Mouse (Mus musculus) thymus, postnatal 25 days (tissue): ENCODE data around the gene Isy1.

ENCODE experiments used
- DNase-seq: peaks from one replicate; pipeline ENCODE4 v3.0.0; 2022

Isy1 gene

DNA sequence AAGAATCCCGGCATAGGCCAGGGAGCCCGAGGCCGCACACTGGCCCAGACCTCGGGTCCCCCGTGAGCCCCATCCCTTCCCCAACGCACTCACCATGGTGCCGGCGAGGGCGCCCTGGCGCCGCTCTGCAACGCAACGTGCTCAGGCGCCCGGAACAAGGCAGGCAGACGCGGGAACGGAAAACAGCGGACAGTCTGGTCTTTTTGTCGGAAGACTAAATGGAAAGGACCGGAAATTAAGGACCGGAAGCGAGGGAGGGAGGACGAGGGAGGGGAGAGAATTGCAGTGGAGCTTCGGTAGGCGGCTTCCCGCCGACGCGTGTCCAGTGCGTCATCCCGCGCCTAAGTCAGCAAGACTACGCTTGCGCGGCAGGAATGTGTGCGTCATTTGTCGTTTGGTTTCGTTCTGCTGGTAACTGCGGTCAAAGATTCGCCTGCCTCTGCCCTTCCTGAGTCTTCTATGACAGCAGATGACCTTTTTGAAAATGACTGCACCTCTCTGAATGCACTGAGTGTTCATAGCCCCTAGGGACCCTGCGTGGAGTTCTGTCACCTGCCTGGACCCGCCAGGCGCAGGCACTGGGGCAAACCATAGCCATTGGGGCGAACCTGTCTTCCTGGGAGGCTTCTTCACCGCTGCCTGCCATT lies at the start of gene Isy1:
Isy1 (minus strand) TSS at position 248 of the 647 bp plus-strand sequence.
- peak; percentile 86 for DNase-seq

DNA sequence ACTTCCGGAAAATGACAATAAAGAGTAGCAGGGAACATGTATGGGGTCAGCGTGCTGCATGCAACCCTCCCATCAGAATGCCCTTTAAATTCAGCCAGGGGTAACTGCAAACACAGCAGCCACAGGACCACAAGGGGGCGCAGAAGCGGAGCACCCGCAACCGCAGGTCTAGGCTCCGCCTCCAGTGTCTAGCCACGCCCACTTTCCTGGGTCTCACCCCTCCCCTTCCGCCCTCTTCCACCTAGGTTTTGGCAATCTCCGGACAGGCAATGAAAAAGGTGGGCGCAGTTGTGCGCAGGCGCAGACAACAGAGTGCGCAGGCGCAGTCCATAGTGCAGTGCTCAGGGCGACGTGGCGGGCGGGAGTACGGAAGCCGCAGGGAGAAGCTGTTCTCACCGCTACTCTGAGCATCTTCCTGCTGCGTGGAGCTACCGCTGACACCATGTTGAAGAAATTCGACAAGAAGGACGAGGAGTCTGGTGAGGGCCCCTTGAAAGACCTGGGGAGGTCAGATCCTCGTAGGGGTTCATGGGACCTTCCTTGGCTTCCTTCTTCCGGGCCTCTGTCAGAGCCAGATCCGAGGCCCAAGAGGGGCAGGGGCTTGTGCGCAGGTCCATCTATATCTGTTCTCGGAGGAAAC lies 49.1 kb upstream of the Isy1 start, which contains the start of gene Copg1:
Copg1 (plus strand) TSS at position 221 of the 640 bp plus-strand sequence.
- DNase-seq: peak; percentile 100

DNA sequence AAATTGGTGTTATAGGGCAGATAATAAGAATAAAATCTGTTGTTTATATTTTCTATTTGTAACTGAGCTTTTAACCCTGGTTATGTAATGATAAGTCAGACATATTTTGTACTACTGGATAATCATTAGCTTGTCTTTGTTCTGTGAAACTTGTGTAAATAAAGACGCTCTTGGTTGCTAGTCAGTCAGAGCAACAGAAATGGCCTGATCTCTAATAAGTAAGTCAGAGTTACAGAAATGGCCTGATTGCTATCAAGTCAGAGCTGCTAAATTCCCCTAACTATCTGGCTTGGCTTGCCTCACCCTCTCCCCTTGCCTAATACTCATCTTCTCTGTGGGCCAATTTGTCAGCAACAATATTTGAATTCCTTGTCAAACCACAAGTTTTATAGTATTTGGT lies 48.1 kb upstream of the Isy1 start:
- DNase-seq: no peak

DNA sequence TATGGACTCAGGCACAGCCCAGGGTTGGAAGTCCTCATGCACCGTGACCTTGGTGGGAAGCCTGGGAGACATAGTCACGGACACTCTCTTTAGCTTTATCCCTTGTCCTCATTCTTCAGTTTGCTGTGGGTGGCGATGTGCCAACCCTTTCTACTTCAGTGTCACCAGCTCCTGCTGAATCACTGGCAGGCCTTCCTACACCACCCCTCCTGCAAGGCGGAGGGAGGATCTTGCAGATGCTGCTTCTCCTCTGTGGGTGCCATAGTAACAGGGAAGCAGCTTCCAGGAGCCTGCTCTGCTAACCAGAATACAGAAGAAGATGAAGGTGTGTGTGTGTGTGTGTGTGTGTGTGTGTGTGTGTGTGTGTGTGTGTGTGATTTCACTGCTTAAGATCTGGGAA lies 44.2 kb upstream of the Isy1 start:
- no peak for DNase-seq

DNA sequence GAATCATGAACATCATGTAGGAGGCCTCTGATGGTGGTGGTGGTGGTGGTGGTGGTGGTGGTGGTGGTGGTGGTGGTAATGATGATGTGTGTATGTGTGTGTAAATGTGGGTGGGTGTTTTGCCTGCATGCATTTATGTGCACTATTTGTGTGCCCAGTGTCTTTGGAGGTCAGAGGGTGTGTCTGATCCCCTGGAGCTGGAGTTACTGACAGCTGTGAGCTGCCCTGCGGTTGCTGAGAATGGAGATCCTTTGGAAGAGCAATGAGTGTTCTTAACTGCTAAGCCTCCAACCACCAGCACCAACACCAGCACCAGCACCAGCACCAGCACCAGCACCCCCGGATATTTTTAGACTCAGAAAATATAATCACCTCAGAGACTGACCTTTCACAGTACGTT lies 43.6 kb upstream of the Isy1 start:
- no peak for DNase-seq

DNA sequence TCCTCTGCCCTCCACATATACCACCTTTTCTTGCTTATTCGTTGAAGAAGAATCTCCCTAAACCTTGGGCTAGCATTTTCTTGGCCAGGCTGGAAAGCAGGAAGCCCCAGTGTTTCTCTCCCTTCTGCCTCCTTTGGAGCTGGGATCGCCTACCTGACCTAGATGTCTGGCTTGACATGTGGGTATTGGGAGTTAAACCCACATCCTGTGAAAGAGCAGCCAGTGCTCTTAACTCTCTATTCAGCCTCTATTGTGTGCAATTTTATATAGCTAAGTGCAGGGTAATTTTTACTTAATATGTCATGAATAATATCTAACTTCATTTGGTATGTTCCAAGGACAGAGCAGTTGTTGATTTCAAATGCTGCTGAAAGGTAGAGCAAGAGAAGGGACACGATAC lies 41.0 kb upstream of the Isy1 start:
- DNase-seq: peak; percentile 31

DNA sequence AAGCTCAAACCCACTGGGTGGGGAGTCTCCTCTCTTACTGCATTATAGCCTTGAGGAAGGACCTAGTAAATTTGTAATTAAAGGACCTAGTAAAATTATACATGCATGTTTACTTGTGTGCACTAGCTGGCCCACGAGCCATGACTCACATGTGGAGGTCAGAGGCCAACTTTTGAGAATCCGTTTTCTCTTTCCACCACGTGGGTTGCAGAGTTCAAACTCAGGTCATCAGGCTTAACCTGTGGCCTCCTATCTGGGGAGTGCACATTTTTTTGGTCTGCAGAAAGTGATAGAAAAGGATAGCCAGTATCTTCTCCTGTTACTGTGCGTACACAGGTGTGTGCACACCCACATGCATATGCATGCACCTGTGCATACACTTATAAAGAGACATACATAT lies 40.4 kb upstream of the Isy1 start:
- no peak for DNase-seq

DNA sequence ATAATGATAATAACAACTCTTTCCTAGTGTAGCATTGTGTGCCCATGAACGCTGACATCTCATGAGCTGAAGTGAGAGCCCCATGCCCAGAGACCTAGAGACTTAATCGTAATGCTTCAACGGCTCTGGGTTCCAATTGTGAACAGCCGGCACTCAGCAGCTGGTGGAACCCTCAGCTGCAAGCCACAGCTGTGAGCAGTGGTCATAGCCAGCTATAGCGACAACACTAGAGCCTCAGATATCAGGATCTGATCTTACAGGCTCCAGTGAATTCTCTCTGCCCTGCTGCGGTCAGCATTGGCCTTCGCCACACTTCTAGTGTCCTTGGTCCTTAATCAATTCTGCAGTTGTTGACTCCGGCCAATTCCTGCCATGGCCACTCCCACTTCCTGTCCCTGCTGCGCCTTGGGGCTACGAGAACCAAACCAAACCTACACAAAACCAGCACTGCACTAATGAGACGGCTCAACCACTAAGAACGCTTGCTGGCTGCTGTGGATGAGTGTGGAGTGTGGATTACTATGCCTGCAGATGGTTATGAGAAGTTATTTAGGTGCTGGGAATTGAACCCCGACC lies 37.6 kb upstream of the Isy1 start:
- DNase-seq: no peak

DNA sequence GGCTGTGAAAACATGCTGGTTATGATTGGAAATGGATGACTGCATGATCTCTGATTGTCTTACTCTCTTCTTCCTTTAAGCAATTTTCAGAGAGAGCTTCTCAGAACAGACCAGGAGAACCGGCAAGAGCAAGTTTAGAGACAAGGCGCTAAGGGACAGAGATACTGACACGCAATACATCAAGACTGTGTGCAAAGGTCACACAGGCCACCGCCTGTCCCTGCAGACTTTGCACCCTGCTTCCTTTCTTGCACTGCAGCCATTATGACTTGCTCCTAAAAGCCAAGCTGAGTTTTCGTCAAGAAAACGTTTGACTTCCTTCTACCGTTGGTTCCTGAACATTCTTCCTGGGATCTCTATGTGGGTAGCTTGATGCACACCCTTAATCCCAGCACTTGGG lies 37.0 kb upstream of the Isy1 start:
- DNase-seq: no peak

DNA sequence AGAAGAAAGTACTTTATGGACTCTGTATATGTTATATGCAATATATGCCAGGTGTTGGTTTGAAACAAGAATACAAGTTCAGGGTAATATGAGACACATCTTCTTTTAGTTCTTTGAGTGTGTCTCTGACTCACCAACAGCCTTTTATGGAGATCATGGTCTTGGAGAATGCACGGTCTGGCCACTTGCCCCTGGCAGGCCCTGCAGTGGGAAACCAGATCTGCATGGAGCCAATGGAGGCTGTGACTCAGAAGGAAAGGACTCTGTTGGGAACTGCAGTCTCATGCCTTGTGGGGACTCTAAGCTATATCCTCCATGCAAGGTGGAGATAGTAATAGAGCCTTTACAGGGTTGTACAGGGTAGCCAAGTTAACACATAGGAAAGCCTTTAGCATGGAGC lies 36.5 kb upstream of the Isy1 start:
- DNase-seq: no peak

DNA sequence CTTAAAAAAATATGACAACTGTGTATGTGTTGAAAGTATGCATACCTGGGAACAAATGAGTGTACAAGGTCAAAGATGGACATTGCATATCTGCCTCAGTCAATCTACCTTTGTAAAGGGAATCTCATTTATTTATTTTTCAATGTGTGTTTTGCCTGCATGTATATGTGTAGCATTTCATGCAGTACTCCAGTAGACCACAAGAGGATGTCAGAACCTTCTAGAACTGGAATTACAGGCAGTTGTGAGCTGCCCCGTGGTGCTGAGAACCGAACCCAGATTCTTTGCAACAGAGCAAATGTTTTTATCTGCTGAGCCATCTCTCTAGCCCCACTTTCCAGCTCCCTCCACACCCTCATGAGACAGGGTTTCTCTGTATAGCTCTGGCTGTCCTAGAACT lies 35.4 kb upstream of the Isy1 start:
- no peak for DNase-seq

DNA sequence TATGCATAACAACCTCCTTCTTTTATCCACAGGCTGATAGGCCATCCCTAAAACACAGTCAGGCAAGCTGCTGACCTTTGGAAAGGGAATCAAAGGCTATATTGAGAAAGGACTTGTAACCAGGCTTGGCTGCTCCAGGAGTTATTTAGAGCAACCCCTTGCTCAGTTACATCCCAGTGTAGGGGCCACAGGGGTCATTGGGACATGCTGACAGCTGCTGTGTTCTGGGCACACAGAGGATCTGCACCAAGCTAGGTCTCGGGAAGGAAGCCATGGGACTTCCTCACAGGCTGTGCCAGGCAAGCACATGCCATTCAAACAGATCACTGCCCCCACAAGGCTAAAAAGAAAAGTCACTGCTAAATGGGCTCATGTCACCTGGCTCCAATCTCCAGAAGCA lies 34.5 kb upstream of the Isy1 start:
- DNase-seq: no peak

DNA sequence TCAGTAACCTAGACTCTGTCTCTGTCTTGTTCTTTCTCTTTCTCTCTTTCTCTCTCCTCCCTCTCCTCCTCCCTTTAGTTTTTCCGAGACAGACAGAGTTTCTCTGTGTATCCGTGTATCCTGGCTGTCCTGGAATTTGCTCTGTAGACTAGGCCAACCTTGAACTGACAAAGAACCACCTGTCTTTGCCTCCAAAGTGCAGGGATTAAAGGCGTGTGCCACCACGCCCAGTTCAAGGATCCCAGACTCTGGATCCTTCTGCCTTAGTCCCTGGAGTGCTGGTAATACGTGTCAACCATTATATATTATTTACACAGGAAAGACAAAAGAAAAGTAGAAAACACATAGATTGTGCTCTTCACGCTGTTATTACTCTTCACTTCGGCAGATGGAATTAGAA lies 32.6 kb upstream of the Isy1 start:
- DNase-seq: no peak

DNA sequence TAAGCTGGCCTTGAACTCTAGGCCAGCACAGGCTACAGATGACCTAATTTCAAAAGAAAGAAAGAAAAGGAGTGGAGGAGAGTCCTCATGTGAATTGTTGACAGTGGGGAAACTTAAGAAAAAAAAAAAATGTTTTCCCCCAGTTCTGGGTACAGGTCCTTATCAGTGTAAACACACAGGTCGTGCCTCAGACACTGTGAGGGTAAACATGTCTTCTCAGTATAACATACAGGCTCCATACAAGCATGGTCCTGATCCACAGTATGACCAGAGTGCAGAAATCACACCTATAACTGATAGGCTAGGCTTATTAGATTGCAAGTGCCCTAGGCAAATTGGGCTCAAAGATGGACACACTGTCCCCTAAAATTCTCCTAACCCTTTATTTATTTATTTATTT lies 31.8 kb upstream of the Isy1 start:
- no peak for DNase-seq

DNA sequence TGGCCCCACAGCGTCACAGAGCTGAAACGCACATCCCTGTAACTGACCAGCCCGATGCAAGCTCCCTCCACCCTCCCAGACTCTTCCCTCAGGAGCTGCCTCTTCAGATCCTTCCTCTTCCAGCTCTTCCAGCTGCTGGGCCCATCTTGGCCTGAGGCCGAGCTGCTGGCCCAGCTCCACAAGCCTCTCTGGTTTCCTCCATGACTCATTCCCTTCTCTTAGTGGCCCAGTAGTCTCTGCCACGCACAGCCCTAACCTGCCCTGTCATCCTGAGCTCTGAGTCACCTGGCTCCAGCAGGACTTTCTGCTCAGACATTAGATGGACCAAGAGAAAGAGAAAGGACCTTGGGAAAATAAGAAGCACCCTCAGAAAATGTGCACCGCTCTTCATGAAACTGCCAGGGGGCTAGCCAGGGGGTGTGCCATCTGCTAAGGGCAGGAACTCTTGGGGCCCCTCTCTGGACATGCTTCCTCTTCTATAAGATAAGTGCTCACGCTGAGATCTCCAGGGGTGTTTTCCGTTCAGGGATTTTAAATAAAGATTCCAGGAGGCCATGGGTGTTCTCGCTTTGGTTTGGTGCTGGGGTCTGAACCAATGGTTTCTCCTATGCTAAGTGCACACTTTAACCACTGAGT lies 30.4 kb upstream of the Isy1 start:
- DNase-seq: no peak

DNA sequence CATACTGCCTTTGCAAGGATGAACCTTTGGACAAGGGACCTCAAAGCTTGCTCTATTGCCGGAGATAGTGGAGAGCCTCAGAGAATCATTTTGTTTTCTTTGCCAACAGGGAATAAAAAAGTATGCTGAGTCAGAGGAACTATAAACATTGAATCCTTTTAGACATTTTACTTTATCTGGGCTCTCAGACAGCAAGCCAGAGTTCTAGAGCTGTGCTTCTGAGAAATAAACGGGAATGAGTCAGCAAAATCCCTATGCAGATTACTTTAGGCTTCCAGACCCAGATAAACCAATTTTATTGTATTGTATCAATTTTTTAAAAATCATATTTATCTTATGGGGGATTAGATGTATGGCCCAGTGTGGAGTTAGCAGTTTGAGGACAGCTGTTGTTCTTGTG lies 28.7 kb upstream of the Isy1 start:
- DNase-seq: no peak

DNA sequence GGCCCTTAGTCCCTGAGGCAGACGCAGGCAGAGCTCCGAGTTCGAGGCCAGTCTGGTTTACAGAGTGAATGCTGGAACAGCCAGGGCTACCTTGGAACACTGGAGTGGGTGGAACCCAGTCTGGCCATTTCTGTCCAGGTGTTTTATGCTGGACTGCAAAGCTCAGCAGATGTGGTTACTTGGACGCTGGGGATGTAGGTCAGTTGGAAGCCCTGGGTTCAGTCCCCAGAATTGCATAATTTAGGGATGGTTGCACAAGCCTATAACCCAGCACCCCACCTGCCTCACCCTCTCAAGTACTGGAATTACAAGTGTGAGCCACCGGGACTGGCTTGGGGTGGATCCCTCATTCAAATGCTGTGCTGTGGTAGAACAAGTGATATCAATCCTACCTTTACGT lies 27.6 kb upstream of the Isy1 start:
- no peak for DNase-seq

DNA sequence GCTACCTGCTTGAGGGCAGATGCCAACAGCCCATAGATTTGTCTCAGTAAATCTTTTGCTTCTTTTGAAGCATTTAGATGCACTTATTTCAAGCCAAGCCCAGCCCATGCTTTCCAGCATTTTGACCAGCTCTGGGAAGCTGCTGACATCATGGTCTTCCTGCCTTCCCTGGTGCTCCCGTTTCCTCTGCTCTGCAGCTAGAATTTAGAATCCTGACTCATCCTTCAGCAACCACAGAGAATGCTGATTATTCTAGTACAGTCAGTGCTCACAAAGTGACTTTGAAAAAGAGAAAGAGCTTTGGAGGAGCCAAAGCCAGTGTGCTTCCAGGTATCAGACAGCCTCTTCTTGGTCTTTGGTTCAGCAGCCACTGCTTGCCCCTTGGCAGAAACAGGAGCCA lies 18.5 kb upstream of the Isy1 start:
- DNase-seq: no peak

DNA sequence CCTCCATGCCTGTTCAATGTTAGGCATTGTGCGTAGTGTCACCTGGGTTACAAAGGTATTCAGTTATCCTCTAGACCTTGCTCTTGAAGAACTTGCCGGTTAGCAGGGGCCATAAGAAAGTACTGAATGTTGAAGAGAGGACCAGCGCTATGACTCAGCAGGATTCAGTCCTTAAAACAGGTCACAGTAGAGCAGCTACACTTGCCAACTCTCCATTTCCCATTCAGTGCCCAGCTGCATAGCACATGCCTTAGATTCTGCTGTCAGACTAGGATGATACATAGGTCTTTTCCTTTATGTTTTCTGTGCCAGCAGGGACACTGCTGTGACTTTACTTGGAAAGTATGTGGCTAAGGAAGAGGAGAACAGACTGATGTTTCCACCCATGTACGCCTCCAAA lies 14.8 kb upstream of the Isy1 start:
- no peak for DNase-seq

DNA sequence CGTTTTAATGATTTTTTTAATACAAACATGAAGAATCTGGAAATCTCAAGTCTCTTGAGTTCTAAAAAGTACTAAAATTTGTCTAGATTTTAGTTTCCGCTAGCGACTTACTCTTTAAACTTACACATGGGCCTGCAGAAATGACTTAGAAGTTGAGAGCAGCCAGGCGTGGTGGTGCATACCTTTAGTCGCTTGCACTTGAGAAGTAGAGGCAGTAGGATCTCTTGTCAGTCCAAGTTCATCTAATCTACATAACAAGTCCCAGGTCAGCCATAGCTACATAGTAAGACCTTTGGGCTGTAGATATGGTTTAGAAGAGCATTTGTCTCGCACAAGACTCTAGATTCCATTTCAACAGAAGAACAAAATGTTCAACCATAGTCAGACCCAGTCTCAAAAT lies 13.3 kb upstream of the Isy1 start:
- DNase-seq: no peak

DNA sequence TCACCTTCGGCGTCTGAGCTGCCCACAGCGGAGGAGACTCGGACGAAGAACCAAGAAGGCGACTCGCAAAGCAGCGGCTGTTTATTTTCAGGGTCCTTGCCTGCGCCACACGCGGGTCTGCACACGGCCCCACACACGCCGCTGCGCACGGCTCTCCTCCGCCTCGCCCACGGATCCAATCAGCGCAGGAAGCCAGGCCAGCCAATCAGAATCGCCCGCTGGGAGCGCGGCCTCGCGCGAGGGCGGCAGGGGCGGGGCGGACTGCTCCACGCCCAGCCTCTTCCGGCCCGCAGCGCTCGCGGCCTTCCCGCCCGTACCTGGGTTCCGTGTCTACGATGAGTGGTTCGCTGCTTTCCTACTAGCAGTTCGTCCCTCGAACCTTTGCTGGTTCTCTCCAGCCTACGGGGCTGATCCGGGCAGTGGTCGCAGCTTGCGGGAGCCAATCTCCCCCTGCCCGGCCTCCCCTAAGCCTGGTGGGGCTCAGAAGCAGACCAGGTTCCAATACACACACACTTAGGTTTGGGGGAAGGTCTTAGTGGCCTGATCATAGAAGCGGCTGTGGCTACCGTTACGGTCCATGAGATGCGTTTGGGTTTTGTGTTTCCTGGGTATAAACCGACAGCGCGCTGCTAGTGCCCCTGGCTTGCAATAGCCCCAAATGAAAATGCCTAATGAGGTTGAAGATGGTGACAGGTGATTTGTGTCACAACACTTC lies 12.5 kb upstream of the Isy1 start, which contains the start of gene Cnbp:
Cnbp (minus strand) TSS at position 207 of the 715 bp plus-strand sequence.
- DNase-seq: peak; percentile 97

DNA sequence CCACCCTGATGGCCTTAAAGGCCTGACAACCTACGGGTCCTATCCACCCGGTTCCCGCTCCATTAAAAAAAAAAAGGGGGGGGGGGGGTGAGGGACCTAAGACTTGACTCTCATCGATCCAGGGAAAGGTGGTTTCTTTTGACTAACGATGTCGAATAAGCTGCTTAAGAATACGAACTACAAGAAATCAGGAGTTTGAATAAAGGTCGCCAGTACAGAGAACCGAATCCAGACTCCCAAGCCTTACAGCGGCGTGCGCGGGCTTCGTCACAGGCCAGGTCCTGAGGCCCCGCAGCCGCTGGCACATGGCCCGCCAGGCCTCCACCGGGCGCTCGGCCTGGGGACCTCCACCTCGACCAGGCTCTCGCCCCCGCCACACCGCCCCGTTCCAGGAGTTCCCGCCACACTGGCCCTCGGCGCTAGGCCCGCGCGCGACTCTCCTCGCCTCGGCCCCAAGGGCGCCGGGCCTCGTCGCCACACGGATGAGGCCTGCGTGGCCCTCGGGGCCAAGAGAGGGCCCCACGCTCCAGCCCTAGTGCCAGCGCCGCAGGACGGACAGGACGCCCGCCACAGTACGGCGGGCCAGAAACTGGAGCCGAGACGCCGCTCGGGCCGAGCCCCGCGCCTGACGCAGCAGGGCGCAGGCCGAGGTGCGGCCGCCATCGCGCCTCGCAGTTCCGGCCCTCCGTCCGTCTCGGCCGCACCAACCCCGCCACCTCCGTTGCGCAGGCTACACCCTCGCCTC lies 11.7 kb upstream of the Isy1 start:
- no peak for DNase-seq

DNA sequence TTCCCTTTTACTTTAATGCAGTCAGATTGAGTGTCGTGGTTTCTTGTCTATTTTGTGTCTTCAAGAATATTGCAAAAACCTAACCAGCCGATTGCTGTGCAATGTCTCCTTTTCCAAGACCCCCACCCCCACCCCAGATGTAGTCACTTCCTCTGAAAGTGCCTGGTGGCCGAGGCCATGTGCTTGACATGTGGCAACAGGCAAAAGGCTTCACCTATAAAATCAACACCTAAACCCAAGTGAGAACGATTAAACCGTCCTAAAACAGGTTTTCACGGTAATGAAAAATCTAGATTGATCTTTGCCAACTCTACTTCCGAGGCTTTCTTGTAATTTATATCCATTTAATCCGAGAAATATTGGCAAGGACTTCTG lies 11.2 kb upstream of the Isy1 start:
- peak; percentile 16 for DNase-seq
